14 mouse cellular contexts compared by ENCODE assay signal in genomic region chr13:51783857-51784256, GRCm38 (mm10). TPM values are rescaled to one million over a fixed set of nuclear protein-coding genes. Genes with fewer than 3 reads are reported as not detected.
DNase-seq lines count a peak whose midpoint lies in the region; ATAC-seq lines count a peak whose summit lies in the region.
"Had no signal": no experiment of that assay in that cellular context is flagged by ENCODE, and none has a peak within 500 bp of the region (broad histone marks: within the 10 kb centered on the region; RNA-seq: fewer than 3 reads in every experiment).

No protein-coding gene starts in this region.

- H3K9me3 ChIP-seq in limb, embryonic 12.5 days, result no peaks in the 10 kb centered on the region
- H3K9me3 ChIP-seq in limb, embryonic 10.5 days (replicated peaks), result no peaks in the 10 kb centered on the region
- no peaks in the 10 kb centered on the region for H3K9me3 ChIP-seq in embryonic facial prominence, embryonic 10.5 days

- H3K4me3 ChIP-seq in limb, embryonic 12.5 days (replicated peaks), result no peak overlapping the region
- H3K4me3 ChIP-seq in limb, embryonic 10.5 days, result no peak overlapping the region
- no peak overlapping the region for H3K4me3 ChIP-seq in embryonic facial prominence, embryonic 10.5 days
- H3K4me3 ChIP-seq: erythroblast, embryonic 14.5 days; heart, adult 2 months had no signal

- DNase-seq in gastrocnemius, adult 18-20 months (ENCODE audit: low spot score), result peak; percentile 65
- DNase-seq in gastrocnemius, postnatal 4 days (ENCODE audit: low spot score in 2 of 2), result no peak
- DNase-seq in limb, embryonic 10.5 days (ENCODE audit: low spot score), result no peak
- DNase-seq in embryonic facial prominence, embryonic 10.5 days (ENCODE audit: low spot score), result peak; percentile 26
- peak; percentile 44 for DNase-seq in gastrocnemius, postnatal 25 days
- DNase-seq in adrenal gland, postnatal 25 days, result no peak
- DNase-seq in MN1 (ENCODE audit: low spot score), result no peak
- DNase-seq: adrenal gland, adult 8-10 months; heart, adult 2 months; heart, postnatal 4 days; liver; thymus, postnatal 36 days had no signal

- H3K36me3 ChIP-seq in limb, embryonic 12.5 days, result no peaks in the 10 kb centered on the region
- H3K36me3 ChIP-seq in limb, embryonic 10.5 days, result no peaks in the 10 kb centered on the region
- no peaks in the 10 kb centered on the region for H3K36me3 ChIP-seq in embryonic facial prominence, embryonic 10.5 days (replicated peaks)

- WGBS in limb, embryonic 12.5 days, result 73% methylated on average over 6 of the region's 6 CpGs
- 75% methylated on average over 6 of the region's 6 CpGs for WGBS in limb, embryonic 10.5 days
- 65% methylated on average over 6 of the region's 6 CpGs for WGBS in embryonic facial prominence, embryonic 10.5 days

- H3K4me2 ChIP-seq in limb, embryonic 12.5 days, result no peak overlapping the region

- H3K9ac ChIP-seq in limb, embryonic 12.5 days (replicated peaks), result no peak overlapping the region

- peak overlapping the region; percentile 50 for H3K27ac ChIP-seq in limb, embryonic 12.5 days
- no peak overlapping the region for H3K27ac ChIP-seq in limb, embryonic 10.5 days
- H3K27ac ChIP-seq in embryonic facial prominence, embryonic 10.5 days (replicated peaks), result 0 out of 2 replicates have a peak overlapping the region, but pooled peaks have one; percentile 5
- H3K27ac ChIP-seq: heart, adult 2 months had no signal

- 0 out of 2 replicates have a peak, but pooled peaks cover 4% of the 10 kb centered on the region for H3K4me1 ChIP-seq in limb, embryonic 12.5 days (replicated peaks)
- 0 out of 2 replicates have a peak, but pooled peaks cover 4% of the 10 kb centered on the region for H3K4me1 ChIP-seq in limb, embryonic 10.5 days
- peaks cover 18% of the 10 kb centered on the region for H3K4me1 ChIP-seq in embryonic facial prominence, embryonic 10.5 days

- no peaks in the 10 kb centered on the region for H3K27me3 ChIP-seq in limb, embryonic 12.5 days
- H3K27me3 ChIP-seq in limb, embryonic 10.5 days (ENCODE audit: low read depth, poor library complexity, severe bottlenecking), result no peaks in the 10 kb centered on the region
- H3K27me3 ChIP-seq in embryonic facial prominence, embryonic 10.5 days (replicated peaks; ENCODE audit: low read depth, poor library complexity, severe bottlenecking), result no peaks in the 10 kb centered on the region

- ATAC-seq in limb, embryonic 12.5 days (ENCODE audit: insufficient number of reproducible peaks, insufficient read depth, low FRiP score, low TSS enrichment, low read depth), result no peak

RNA-seq across cellular contexts. Expression of gene Sema4d, which starts 9.7 kb away (rescaled TPM):
- total RNA-seq in gastrocnemius, adult 18-20 months (2021), result 100 to 1,000 TPM; 118 to 125 TPM
- 10 to 100 TPM; 75.1 to 92.5 TPM for total RNA-seq in gastrocnemius, postnatal 4 days (2021)
- 5.4 and 5.8 TPM in 2 replicates for polyA plus RNA-seq in limb, embryonic 12.5 days (2016; fragmentation: Nextera tagmentation; extraction: Ambion mirVana)
- 5.9 and 6.0 TPM in 2 replicates for polyA plus RNA-seq in limb, embryonic 10.5 days (2016; fragmentation: Nextera tagmentation; extraction: Ambion mirVana)
- 6.8 and 7.8 TPM in 2 replicates for polyA plus RNA-seq in embryonic facial prominence, embryonic 10.5 days (2016; fragmentation: Nextera tagmentation; extraction: Ambion mirVana)
- total RNA-seq in gastrocnemius, postnatal 25 days (2021), result 100 to 1,000 TPM; 132 to 144 TPM
- total RNA-seq in adrenal gland, postnatal 25 days (2021), result 15.4 and 22.0 TPM in 2 replicates

Comparison
In these comparisons a context has a peak if more than half of its experiments do, and no peak if none do; other contexts are left out.
1. DNase-seq: peak in gastrocnemius, adult 18-20 months (single experiment), embryonic facial prominence, embryonic 10.5 days (single experiment) and gastrocnemius, postnatal 25 days (single experiment); none in gastrocnemius, postnatal 4 days (0 of 2), limb, embryonic 10.5 days (single experiment), adrenal gland, postnatal 25 days (single experiment) and MN1 (single experiment).